Mouse (Mus musculus) yolk sac, embryonic 10.5 days (tissue): Measurements from ENCODE around the gene Slc4a8.

Source experiments
- DNase-seq: peaks from one replicate; pipeline ENCODE4 v3.0.0-alpha.2; 2017; ENCODE audit warnings: low spot score

The Slc4a8 gene

DNA sequence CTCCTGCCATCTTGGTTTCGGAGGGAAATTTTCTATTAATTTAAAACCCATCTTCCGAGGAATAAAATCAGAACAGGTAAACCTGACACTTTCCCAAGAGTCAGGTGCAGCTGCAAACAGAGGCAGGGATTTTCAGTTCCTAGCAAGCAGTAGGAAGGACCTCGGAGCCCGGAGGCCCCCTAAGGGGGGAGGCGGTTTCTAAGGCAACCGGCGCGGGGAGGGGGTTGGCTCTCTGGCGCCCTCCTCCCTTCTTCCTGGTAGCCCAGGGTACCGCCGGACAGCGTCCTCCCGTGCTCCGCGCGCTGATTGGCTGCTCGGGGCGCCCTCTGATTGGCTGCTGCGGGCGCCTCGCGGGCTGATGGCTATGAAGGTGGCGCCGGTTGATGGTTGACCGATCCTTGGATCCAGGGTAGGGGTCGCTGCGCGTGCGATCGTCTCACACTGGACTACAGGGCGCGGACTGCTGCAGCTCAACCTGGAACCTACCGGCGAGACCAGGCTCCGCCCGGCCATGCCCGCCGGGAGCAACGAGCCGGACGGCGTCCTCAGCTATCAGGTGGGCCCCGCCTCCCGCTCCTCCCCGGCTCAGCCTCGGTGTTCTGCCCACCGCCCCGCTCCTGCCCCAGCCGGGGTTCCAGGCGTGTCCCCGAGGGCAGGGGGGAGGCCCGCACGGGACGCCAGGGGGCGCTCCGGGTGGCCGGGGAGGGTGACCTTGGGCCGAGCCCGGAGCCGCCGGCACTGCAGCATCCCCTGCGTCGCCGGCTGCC, at the start of gene Slc4a8:
Slc4a8 (plus strand) TSS at position 329 of the 767 bp plus-strand sequence.
- peak; percentile 89 for DNase-seq

DNA sequence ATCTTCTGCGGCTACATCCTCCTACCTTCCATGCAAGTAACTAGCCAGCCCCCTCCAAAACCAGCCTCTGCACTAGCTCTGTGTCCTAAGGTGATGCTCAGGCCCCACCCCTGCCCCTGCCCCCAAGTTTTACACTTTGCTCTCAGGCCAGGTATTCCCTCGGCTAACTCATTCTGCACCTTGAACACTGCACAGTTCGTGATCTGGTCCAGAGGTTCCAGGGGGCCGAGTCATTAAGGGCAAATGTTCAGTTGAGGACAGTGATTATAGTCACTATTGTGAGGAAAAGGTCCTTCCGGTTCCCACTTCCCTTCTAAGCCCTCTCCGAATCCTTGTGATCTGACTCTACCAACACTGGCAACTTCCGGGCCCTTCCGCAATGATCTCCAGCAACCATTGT, 47.1 kb upstream of the Slc4a8 start:
- DNase-seq: no peak

DNA sequence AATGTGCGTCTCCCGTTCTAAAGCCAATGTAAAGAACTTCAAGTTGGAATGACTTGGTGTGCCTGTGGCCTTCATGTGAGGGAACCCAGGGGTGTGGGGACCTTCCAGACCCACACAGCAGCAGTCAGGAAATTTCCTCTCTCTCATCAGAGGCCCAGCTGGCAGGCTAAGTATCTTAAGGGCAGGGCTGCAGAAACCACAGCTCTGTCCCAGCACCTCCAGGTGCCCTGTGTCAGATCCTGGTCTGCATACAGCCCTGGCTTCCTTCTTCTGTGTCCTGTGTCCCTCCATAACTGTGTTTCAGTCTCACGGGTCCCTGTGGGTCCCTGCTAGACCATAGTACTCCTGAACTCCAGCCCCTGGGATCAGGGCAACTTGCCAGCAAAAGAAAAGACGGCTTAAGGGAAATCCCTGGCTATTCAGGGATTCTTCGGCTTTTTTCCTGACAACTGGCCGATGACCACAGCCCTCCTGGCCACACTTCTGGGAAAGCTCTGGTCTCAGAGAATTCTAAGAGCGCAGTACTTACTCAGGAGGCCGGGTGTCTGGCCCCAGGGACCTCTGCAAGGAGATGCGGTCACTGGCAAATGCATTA, 46.1 kb upstream of the Slc4a8 start:
- DNase-seq: no peak

DNA sequence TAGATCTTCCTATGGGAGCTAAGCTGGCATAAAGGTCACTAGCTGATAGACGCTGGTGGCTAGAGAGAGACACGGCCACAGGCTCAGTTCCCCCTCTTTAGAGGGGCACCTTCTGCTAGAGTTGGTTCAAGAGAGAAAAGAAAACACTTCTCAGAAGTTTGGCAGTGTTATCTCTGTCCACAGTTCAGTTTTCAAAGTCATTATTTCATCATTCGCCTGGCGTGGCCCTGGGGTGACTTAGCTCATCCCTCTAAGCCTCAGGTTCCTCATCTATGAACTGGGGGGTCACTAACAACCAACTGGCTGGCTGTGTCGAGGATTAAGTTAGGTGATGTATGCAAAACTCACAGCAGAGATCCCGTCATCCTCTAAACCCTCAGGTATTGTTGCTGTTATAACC, 43.6 kb upstream of the Slc4a8 start:
- no peak for DNase-seq

DNA sequence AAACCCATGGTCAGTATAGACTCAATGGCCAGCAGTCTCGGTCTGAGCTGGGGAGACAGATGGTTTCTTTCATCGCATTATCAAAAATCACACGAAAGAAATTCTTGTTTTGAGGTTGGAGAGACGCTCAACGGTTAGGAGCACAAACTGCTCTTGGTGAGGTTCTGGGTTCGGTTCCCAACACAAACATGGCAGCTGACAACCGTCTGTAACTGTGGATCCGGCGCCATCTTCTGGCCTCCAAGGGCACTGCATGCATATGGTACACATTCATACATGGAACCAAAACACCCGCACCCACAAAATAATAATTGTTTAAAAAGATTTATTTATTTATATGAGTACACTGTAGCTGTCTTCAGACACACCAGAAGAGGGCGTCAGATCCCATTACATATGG, 43.0 kb upstream of the Slc4a8 start:
- DNase-seq: no peak

DNA sequence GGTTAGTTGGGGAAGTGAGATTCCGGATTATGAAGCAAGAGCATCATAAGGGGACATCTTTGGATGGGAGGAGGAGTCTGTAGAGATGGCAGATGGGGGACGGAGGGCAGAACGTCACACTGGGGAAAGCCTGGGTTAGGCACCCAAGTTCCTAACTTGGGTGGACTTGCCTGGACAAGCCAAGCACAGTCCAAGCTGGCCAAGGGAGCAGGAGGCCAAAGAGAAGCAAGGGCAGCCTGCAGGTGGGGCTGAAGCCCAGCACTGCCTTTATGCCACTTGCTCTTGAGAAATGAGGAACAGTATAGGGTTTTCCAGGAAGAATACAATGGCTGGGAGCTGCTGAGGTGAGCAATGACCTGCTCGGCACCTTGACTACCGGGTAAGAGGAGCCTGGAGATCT, 42.3 kb upstream of the Slc4a8 start:
- DNase-seq: no peak

DNA sequence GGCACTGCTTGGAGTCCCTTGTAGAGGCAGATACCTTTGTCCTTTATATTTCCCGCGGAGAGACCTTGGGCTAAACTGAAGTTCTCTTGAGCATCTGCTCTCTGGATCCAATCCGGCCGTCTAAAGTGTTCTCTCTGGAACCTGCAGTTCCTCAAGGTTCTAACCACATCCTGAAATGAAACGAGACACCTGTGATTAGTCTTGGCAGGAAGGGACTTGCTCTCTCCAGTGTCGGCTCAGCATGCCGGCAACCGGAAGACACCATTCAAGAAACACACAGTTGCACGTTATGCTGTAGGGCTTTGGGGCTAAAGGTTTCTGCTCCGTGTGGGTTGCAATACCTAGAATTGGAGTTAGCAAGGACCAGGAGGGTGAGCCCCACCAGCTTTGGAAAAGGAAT, 41.5 kb upstream of the Slc4a8 start:
- no peak for DNase-seq

DNA sequence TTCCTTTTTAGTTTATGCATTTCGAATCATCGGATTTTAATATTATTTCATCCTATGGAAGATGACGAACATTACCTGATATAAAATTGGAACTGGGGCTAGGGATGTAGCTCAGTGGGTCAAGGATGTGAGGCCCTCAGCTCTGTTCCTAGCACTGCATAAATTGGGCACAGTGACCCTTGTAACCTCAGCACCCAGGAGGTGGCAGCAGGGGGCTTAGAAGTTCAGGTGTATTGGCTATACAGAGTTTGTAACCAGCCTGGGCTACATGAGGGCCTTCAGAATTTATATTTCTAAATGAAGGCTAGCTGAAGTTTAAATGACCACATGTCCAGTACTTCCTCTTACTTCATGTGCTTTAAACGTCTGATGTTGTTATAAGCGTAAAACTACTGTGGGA, 40.1 kb upstream of the Slc4a8 start:
- no peak for DNase-seq

DNA sequence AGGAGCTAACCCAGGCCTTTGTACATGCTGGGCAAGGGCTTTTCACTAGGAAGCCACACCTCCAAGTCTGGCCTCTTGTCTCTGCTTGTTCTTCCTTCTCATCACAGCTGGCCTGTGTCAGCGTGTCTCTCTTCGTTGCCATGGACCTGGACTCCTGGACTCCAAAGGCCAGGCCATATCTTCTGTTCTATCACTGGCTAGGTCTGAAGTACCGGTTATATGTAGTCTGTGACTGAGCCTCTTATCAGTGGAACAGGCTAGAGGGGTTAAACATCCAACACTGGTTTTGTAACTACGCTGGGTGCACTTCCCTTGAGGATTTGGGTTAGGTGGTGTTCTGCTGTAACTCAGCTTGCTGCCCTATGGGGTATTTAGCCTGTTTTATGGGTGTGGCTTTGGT, 39.5 kb upstream of the Slc4a8 start:
- peak; percentile 78 for DNase-seq

DNA sequence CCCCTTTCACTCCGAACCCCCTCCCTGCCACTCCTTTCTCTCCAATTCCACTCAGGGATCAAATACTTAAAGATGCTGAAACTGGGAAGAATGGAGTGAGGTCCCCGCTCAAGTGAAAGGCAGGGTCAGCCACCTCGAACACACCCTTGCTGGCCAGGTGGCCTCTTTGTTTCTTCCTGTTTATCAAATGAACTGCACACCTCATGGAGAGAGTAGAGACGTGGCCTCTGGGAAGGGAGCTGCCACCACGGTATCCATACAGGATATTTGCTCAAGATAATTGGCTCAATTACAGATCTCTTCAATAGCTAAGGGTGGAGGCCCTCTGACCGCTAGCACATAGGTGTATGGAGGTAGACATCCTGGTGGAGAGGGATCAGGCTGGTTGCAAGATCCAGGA, 39.0 kb upstream of the Slc4a8 start:
- DNase-seq: no peak

DNA sequence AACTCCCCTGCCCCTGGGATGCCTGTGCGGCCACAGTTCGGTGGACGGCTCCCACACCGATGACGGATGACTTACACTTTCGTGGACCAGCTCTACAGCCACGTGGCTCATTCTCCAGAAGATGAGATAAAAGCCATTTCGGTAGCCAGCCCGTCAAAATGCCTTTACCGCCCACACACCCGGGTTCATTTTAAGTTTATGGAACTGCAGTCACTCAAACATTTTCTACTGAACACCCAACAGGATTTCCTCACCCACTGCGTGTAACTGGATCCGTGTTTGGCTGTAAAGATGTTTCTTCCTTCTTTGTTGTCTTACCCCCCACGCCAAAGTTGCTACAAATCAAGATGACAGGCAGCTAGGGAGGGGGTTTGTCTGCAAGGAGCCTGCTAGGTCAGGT, 38.0 kb upstream of the Slc4a8 start:
- DNase-seq: no peak

DNA sequence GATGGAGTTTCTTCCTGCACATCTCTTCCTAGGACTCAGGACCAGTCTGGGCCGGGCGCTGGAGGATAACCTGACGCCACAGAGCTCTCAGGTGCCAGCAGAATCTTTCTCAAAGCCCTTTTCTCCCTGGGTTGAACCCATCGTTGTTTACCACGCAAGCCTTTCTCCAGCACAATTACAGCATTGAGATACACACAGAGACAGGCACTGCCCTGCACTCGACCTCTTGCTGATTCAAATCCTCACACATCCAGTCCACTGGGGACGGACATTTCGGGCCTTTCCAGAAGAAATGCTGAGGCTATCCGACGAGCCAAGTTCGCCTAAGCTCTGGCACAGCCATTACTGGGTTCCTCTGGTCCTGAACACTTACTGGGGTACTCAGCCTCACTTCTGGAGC, 34.8 kb upstream of the Slc4a8 start:
- DNase-seq: no peak

DNA sequence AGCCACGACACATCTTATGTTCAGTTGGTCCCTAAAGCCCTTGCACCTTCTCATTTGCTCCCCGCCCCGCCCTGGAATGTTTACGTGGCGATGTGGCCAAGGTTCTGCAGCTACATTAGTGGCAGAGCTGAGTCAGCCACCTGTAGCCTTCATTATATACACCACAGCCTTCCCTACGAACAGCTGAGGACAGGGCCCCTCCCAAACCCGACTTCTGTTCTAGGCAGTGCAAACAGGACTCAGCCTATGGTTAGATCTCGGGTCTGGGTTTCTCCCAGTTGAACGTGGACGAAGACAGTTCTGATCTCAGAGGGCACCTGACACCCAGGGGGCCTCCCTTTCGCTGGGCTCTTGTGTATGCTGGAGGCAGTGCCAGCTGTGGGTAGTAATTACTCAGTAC, 33.7 kb upstream of the Slc4a8 start:
- DNase-seq: no peak

DNA sequence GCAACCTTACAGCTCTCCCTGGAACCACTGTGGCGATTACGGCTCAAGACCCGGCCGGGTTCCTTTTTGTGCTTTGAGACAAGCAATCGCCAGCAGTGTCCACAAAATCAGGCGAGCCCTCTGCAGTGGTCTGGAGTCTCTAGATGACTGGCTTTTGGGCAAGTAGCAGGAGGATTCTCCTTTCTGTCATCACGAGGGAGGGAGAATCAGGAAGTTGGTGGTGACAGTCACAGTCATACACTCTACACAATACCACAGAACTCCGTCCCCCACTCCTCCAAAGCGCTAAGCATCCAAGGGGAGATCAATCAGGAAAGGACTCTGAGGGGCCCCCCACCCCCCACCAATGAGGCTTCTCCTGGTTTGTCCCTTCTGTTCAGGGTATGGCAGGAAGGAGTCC, 33.0 kb upstream of the Slc4a8 start:
- no peak for DNase-seq

DNA sequence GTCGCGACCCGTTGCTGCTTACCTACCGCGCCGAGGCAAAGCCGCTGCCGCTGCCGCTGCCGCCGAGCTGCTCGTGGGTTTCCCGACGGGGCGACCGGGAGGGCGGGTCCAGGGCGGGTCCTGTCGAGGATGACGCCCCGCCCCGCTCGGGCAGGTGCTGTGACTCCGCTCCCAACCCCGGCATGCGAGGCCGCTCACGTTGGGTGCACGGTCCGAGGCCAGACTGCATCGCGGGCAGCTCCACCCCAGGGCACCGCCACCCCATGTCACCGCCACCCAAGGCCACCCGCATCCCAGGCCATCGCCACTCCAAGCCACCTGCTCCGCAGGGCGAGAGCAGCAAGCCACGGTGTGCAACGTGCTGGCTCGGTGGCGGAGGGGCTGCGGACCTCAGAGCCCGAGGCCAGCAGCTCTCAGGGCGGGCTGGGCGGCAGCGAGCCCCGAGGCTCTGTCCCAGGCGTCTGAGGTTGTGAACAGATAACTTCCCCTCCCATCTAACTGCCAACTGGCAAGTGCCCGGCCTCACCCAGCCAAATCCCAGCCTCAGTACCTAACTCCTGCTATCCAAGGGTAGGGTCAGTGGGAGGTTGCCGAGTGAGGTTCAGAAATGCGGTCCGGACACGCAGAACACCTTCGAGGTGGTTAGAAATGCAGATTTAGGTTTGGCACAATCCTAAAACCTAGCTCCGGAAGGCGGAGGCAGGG, 32.1 kb upstream of the Slc4a8 start, which contains the start of gene Galnt6:
Galnt6 (minus strand) TSS at position 96 of the 705 bp plus-strand sequence.
- peak; percentile 43 for DNase-seq

DNA sequence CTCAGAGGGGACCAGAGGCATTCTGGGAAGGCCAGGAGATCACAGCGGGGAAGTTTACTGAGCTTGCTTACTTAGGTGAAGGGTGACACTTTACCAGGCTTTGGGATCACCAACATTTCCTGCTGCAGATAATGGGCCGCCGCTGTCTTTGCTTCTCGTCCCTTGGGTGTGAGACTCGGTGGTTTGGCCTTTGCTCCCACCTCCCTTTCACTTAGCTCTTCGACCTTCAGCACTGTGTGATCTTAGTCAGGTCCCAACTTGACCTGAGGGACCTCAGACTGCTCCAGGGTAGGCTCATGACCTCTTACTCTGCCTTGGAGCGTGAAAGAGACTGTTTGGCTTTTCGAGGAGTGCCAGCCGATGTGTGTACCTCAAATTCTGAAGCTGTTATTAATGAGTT, 30.5 kb upstream of the Slc4a8 start:
- DNase-seq: peak; percentile 59

DNA sequence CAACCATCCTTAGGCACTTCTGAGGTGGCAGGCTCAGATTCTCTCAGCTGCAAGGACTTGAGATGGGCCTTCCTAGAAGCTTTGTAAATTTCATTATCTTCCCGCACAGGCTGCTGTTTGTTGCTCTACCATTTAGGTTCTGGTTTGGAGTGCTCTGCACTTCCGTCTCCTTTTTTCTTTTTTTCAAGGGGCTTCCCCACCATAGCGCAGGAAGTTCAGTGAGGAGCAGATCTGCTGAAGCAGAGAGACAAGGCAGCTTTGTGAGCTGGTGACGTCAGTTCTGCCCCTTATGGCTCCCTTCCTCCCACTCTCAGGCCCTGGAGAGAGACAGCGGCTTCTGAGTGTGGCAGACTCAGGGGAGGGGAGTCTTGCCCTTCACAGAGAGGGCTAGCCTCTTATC, 29.0 kb upstream of the Slc4a8 start:
- no peak for DNase-seq

DNA sequence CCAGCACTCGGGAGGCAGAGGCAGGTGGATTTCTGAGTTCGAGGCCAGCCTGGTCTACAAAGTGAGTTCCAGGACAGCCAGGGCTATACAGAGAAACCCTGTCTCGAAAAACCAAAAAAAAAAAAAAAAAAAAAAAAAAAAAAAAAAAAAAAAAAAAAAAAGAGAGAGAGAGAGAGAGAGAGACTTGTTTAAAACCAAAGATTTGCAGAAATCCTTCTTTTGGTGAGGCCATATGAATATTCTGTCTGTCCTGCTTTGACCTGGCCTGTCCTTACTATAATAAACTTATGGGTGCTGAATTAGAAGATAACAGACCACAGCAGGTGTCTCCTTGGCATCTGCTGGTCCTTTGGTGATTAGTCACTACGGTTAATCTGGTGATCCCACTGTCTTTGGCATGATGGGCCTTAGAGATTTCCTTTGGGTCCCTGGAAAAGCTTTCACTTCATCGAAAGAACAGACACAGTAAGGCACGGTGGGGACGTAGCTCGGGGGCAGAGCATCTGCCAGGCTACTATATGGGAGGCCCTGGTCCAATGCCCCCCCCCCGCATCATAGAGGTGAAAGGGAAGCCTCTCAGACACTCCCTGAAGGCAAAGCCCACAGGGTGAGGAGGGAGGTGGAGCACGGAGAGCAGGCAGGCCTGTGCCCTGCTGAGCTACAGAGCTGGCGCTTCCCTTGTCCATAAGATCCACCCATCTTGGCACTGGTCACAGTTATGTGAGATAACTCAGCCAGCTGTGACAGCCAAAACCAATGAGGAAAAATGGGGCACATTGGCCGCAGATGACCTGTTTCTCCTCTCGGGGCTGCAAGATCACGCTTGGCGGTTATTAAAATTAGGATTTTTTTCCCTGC, 26.2 kb upstream of the Slc4a8 start:
- no peak for DNase-seq

DNA sequence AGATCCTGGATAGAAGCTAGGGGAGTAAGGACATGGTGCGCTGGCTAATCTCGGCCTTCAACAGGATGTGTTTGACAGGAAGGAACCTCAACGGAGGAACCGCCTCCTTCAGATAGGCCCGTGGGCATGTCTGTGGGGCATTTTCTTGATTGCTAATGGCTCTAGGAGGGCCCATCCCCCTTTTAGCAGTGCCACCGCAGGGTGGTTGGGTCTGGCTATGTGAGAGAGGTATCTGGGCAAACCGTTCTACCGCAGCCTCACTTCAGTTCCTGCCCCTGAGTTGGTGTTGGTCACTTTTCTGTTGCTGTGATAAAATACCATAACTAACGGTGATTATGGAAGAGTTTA, 25.6 kb upstream of the Slc4a8 start:
- no peak for DNase-seq

DNA sequence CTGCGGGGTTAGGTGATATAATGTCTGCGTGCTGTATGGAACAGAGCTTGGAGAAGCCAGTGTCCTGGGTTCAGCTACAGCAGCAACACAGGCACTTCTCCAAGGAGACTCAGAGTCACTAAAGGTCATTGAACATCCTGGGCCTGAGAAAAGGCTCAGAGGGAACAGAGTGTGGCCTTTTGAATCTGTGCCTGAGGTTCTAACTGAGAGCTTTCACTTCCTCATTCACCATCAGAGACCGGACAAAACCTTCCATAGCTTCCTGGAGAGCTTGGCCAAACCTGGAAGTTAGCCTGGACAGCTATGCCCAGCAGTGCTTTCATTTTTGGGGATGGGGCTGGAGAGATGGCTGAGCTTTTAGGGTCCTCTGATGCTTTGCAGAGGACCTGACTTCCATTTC, 23.9 kb upstream of the Slc4a8 start:
- no peak for DNase-seq

DNA sequence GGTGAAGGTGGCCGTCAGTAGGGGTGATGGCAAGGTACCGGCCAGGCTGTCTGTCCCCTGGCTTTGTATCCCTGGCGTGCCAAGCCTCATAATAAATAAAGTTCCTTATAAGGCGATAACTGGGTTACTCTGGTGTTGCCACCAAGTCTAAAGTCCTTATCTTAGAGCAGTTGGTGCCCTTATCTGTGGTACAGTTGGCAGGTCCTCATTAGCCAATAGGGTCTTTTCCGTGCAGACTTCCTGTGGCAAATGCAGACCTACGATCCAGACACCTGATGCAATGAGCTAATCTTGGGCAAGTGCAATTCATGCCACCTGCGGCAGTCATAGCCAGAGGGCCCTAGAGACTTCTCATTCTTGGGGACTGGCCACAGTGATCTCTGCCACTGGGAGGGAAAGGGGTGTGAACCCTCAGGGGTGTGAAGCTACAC, 23.2 kb upstream of the Slc4a8 start:
- DNase-seq: no peak

DNA sequence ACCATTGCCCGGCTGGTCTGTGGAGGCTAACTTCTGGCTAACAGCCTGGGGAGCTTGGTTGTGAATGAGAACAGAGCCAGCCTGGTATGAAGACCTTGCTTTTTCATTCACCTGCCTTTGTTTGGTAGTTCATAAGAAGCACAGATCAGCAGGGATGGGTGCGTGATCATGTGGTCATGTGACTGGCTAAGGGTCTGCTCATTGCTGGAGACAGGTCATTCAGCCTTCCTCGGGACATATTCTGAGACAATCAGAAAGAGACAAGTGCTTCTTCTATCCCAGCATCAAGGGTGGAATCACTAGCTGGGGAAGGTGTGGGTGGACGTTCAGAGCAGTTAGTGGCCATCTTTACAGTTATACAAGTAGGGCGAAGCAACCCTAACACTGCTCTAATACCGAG, 22.1 kb upstream of the Slc4a8 start:
- DNase-seq: no peak
